ENCODE assay signal across 8 mouse cellular contexts in genomic region chr10:68278632-68279361, GRCm38 (mm10). TPM values are rescaled to one million over a fixed set of nuclear protein-coding genes. Genes with fewer than 3 reads are reported as not detected.
DNase-seq lines count a peak whose midpoint lies in the region; ATAC-seq and TF ChIP-seq lines count a peak whose summit lies in the region.

Gene Arid5b, minus strand, starts transcription at chr10:68278740.

- peak within 1 kb of the TSS; percentile 82 for H3K4me3 ChIP-seq in E14TG2a.4 (replicated peaks; ENCODE audit: low read length)
- peak within 1 kb of the TSS; percentile 66 for H3K4me3 ChIP-seq in forebrain, embryonic 13.5 days
- peak within 1 kb of the TSS; percentile 74 for H3K4me3 ChIP-seq in lung, embryonic 14.5 days (ENCODE audit: low read depth, low read length)
- H3K4me3 ChIP-seq in olfactory bulb, adult 2 months (ENCODE audit: insufficient read depth, low read depth, low read length) = peak within 1 kb of the TSS; percentile 51

- H3K4me2 ChIP-seq in forebrain, embryonic 13.5 days = peak within 1 kb of the TSS; percentile 96
- H3K4me2 ChIP-seq in lung, embryonic 14.5 days = peak within 1 kb of the TSS; percentile 62

- peaks cover 52% of the 10 kb centered on the region for H3K4me1 ChIP-seq in E14TG2a.4 (replicated peaks; ENCODE audit: low read depth, low read length)
- peaks cover 62% of the 10 kb centered on the region for H3K4me1 ChIP-seq in forebrain, embryonic 13.5 days
- H3K4me1 ChIP-seq in lung, embryonic 14.5 days (ENCODE audit: insufficient read depth) = peaks cover 12% of the 10 kb centered on the region; the same call in 1 of the 2 replicates
- peaks cover 16% of the 10 kb centered on the region for H3K4me1 ChIP-seq in olfactory bulb, adult 2 months (ENCODE audit: control insufficient read depth, insufficient read depth, low read length)

- no peaks in the 10 kb centered on the region for H3K36me3 ChIP-seq in E14TG2a.4 (ENCODE audit: insufficient read depth, low read length)
- no peaks in the 10 kb centered on the region for H3K36me3 ChIP-seq in forebrain, embryonic 13.5 days (ENCODE audit: poor library complexity, severe bottlenecking)
- no peaks in the 10 kb centered on the region for H3K36me3 ChIP-seq in lung, embryonic 14.5 days (ENCODE audit: insufficient read depth)

- DNase-seq in adrenal gland, postnatal 4 days (ENCODE audit: low spot score in 2 of 2) = no peak
- peak; percentile 62 for DNase-seq in heart, postnatal 4 days
- DNase-seq in layer of hippocampus, adult 8-10 months (ENCODE audit: low spot score in 2 of 2) = peak; percentile 35 to 52
- peak; percentile 90 for DNase-seq in lung, embryonic 14.5 days
- peak; percentile 50 for DNase-seq in urinary bladder, postnatal 25 days (ENCODE audit: low spot score)

- H3K9ac ChIP-seq in forebrain, embryonic 13.5 days = peak within 1 kb of the TSS; percentile 71
- peak within 1 kb of the TSS; percentile 76 for H3K9ac ChIP-seq in lung, embryonic 14.5 days

- H3K9me3 ChIP-seq in E14TG2a.4 (ENCODE audit: low read length) = no peaks in the 10 kb centered on the region
- no peaks in the 10 kb centered on the region for H3K9me3 ChIP-seq in forebrain, embryonic 13.5 days (replicated peaks)
- H3K9me3 ChIP-seq in lung, embryonic 14.5 days (ENCODE audit: low read depth, low read length) = no peaks in the 10 kb centered on the region

- H3K27ac ChIP-seq in forebrain, embryonic 13.5 days = peak within 1 kb of the TSS; percentile 57
- H3K27ac ChIP-seq in lung, embryonic 14.5 days (ENCODE audit: low read depth) = peak within 1 kb of the TSS; percentile 93
- H3K27ac ChIP-seq in olfactory bulb, adult 2 months (ENCODE audit: insufficient read depth, low read depth, low read length) = peak within 1 kb of the TSS; percentile 83

- WGBS in forebrain, embryonic 13.5 days = under 1% methylated on average over 24 of the region's 24 CpGs
- under 1% methylated on average over 24 of the region's 24 CpGs for WGBS in lung, embryonic 14.5 days
- WGBS in olfactory bulb, adult 2 months = under 1% methylated on average over 24 of the region's 24 CpGs

- peaks cover 30% of the 10 kb centered on the region for H3K27me3 ChIP-seq in E14TG2a.4 (ENCODE audit: insufficient read depth, low read length)
- H3K27me3 ChIP-seq in forebrain, embryonic 13.5 days = no peaks in the 10 kb centered on the region
- H3K27me3 ChIP-seq in lung, embryonic 14.5 days (ENCODE audit: insufficient read depth, low read length) = no peaks in the 10 kb centered on the region

- ATAC-seq in forebrain, embryonic 13.5 days = no peak
- ATAC-seq in lung, embryonic 14.5 days (ENCODE audit: insufficient read depth) = no peak

- no peak for TF ChIP-seq CTCF in E14TG2a.4 (conservative IDR thresholded peaks at IDR 0.05; ENCODE audit: low read length)
- no peak for TF ChIP-seq CTCF in lung, embryonic 14.5 days (IDR thresholded peaks at IDR 0.05; ENCODE audit: low read depth)
- no peak for TF ChIP-seq CTCF in olfactory bulb, adult 2 months (IDR thresholded peaks at IDR 0.05; ENCODE audit: insufficient read depth, low read depth, low read length)

- TF ChIP-seq POLR2A in olfactory bulb, adult 2 months (IDR thresholded peaks at IDR 0.05; ENCODE audit: insufficient read depth, low read depth, low read length) = no peak

RNA-seq across cellular contexts. Expression of gene Arid5b, which starts in this region (rescaled TPM):
- 10 to 100 TPM; 47.2 to 47.8 TPM for total RNA-seq in adrenal gland, postnatal 4 days (2021)
- 12.6 and 15.2 TPM in 2 replicates for polyA plus RNA-seq in forebrain, embryonic 13.5 days (2015; fragmentation: Nextera tagmentation; extraction: Ambion mirVana)
- 10 to 100 TPM; 24.1 to 24.8 TPM for total RNA-seq in heart, postnatal 4 days (2021)
- 10 to 100 TPM; 25.3 to 27.5 (median 26.4) TPM for total RNA-seq in layer of hippocampus, adult 8-10 months (2022)
- 41.2 and 41.6 TPM in 2 replicates for polyA plus RNA-seq in lung, embryonic 14.5 days (2014; fragmentation: Nextera tagmentation; extraction: Ambion mirVana)
- polyA plus RNA-seq in olfactory bulb, adult 2 months (2012; ENCODE audit: insufficient read depth, insufficient read length, low replicate concordance, missing spikeins) = not detected in 2 replicates

Comparison
In these comparisons a context has a peak if more than half of its experiments do, and no peak if none do; other contexts are left out.
1. DNase-seq: peak in heart, postnatal 4 days (single experiment), layer of hippocampus, adult 8-10 months (2 of 2), lung, embryonic 14.5 days (single experiment) and urinary bladder, postnatal 25 days (single experiment); none in adrenal gland, postnatal 4 days (0 of 2).
2. Peak in every context shown above with its lines, with median percentiles within 50 percentile points of each other: H3K4me3 ChIP-seq and H3K27ac ChIP-seq.